Mouse (Mus musculus): ENCODE measurements around the gene Sptlc2. TPM values are rescaled to one million over a fixed set of nuclear protein-coding genes. Genes with fewer than 3 reads are reported as not detected.

Gene Sptlc2
- polyA plus RNA-seq, 1 experiment from 2014 or later, result 67.6 TPM

DNA sequence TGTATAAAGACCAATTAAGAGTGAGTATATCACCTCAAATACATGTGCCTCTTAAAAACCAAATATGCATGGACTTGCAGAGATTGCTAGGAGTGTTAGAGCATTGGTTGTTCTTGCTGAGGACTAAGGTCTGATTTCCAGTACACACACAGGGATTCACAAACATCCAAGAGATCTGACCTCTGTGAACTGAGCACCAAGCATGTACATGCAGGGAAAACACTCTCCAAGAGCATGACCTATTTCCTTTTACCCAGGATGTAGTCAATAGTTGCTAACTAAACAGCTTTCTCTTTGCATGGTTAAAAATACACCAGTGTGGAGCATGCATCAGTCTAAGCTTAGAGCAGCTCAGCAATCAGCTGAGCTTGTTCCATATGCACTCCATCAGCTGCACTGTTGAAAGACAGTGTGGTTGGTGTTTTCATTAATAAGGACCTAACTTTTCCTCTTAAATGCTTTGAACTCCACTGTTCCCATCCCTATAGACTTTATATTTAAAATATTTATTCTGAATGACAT, 45.0 kb downstream of the Sptlc2 start:
- H3K9me3 ChIP-seq (ENCODE audit: control insufficient read depth, low read length), result no peaks in the 10 kb centered on the region
- peaks cover 5% of the 10 kb centered on the region for H3K36me3 ChIP-seq (ENCODE audit: control insufficient read depth, insufficient read depth)
- H3K4me2 ChIP-seq (ENCODE audit: low read length), result no peak overlapping the region
- H3K4me1 ChIP-seq (replicated peaks; ENCODE audit: control insufficient read depth, insufficient read depth, low read length), result no peaks in the 10 kb centered on the region
- ATAC-seq, result no peak
- H3K27me3 ChIP-seq (replicated peaks; ENCODE audit: control insufficient read depth, insufficient read depth, low read length), result no peaks in the 10 kb centered on the region
- no peak overlapping the region for H3K27ac ChIP-seq (ENCODE audit: low read length)
- no peak overlapping the region for H3K4me3 ChIP-seq (replicated peaks; ENCODE audit: low read length)
- no peak overlapping the region for H3K9ac ChIP-seq (replicated peaks; ENCODE audit: low read depth, low read length)

DNA sequence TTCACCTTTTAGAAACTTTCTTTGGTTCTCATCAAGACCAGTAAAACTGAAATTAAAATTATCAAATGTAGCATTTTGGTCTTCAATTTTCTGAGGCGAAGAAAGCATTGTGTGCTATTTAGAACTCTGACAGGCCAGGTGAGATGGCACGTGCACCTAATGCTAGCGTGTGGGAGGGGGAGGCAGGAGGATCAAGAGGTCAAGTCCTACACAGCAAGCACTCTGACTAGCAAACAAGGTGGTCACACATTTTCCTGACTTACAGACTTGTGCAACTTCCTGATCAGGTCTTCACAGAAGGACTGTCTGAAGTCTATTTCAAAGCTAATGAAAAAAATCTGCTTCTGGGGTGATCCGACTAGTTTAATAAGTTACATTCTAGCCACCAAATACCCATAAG, 50.1 kb downstream of the Sptlc2 start:
- no peaks in the 10 kb centered on the region for H3K4me1 ChIP-seq (replicated peaks; ENCODE audit: control insufficient read depth, insufficient read depth, low read length)
- no peak overlapping the region for H3K9ac ChIP-seq (replicated peaks; ENCODE audit: low read depth, low read length)
- 93% methylated on average over 4 of the region's 4 CpGs for WGBS
- no peaks in the 10 kb centered on the region for H3K27me3 ChIP-seq (replicated peaks; ENCODE audit: control insufficient read depth, insufficient read depth, low read length)
- H3K4me2 ChIP-seq (ENCODE audit: low read length), result no peak overlapping the region
- no peaks in the 10 kb centered on the region for H3K9me3 ChIP-seq (ENCODE audit: control insufficient read depth, low read length)
- ATAC-seq, result no peak
- no peaks in the 10 kb centered on the region for H3K36me3 ChIP-seq (ENCODE audit: control insufficient read depth, insufficient read depth)
- H3K4me3 ChIP-seq (replicated peaks; ENCODE audit: low read length), result no peak overlapping the region
- H3K27ac ChIP-seq (ENCODE audit: low read length), result no peak overlapping the region

DNA sequence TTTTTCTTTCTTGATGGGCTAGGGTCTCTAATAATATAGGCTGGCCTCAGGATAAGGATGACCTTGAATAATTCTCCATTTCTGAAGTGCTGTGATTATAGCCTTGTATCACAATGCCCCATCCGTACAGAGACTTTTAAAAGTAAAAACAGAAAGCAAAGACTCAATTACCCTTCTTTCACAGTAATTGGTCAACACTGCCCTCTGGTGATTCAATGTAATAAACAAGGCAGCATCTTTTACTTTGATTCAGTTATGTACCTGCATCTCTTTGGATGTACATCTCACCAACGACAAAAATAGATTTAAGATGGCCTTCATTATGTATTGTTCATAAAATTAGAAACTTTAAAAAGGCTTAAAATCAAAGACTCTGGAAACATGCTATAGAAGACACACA, 53.3 kb downstream of the Sptlc2 start:
- Histone ChIP-seq H3K4me3 (replicated peaks; ENCODE audit: low read length) (no peak overlapping the region), H3K27me3 (replicated peaks; ENCODE audit: control insufficient read depth, insufficient read depth, low read length) (no peaks in the 10 kb centered on the region)
- WGBS, result 18% methylated on average over 2 of the region's 2 CpGs

DNA sequence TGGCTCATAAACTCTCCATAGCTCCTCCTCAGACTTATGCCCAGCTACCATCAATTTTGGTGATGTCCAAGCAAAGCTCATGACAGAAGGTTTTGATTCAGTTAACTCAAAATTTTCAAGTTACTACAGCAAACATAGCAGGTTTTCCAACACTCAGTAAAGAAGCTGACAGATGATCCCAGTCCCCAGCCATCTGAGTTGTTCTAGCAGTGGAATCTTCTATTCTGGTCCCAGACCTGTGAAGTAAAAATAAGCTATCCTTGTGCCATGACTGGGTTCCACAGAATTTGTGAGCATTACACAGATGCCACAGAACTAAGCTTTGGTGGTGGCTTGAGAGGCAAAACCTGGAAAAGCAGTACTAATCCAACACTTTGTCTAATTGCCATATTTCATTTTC, 54.4 kb downstream of the Sptlc2 start:
- peaks cover 9% of the 10 kb centered on the region for H3K4me1 ChIP-seq (replicated peaks; ENCODE audit: control insufficient read depth, insufficient read depth, low read length)
- H3K27ac ChIP-seq (ENCODE audit: low read length), result no peak overlapping the region
- no peaks in the 10 kb centered on the region for H3K27me3 ChIP-seq (replicated peaks; ENCODE audit: control insufficient read depth, insufficient read depth, low read length)
- no peak for ATAC-seq
- no peak overlapping the region for H3K9ac ChIP-seq (replicated peaks; ENCODE audit: low read depth, low read length)
- H3K4me3 ChIP-seq (replicated peaks; ENCODE audit: low read length), result no peak overlapping the region
- no peaks in the 10 kb centered on the region for H3K9me3 ChIP-seq (ENCODE audit: control insufficient read depth, low read length)
- H3K36me3 ChIP-seq (ENCODE audit: control insufficient read depth, insufficient read depth), result no peaks in the 10 kb centered on the region
- no peak overlapping the region for H3K4me2 ChIP-seq (ENCODE audit: low read length)

More for the DNA sequence above, 53.3 kb downstream of the Sptlc2 start:
- Histone ChIP-seq H3K4me2 (ENCODE audit: low read length) (no peak overlapping the region), H3K27ac (ENCODE audit: low read length) (no peak overlapping the region), H3K9ac (replicated peaks; ENCODE audit: low read depth, low read length) (no peak overlapping the region), H3K36me3 (ENCODE audit: control insufficient read depth, insufficient read depth) (no peaks in the 10 kb centered on the region), H3K4me1 (replicated peaks; ENCODE audit: control insufficient read depth, insufficient read depth, low read length) (peaks cover 9% of the 10 kb centered on the region), H3K9me3 (ENCODE audit: control insufficient read depth, low read length) (no peaks in the 10 kb centered on the region)
- ATAC-seq, result no peak

- Histone ChIP-seq H3K9ac (replicated peaks; ENCODE audit: low read depth, low read length) (no peak overlapping the region), H3K36me3 (ENCODE audit: control insufficient read depth, insufficient read depth) (no peaks in the 10 kb centered on the region), H3K4me1 (replicated peaks; ENCODE audit: control insufficient read depth, insufficient read depth, low read length) (peaks cover 13% of the 10 kb centered on the region), H3K27ac (ENCODE audit: low read length) (no peak overlapping the region), H3K4me2 (ENCODE audit: low read length) (no peak overlapping the region), H3K27me3 (replicated peaks; ENCODE audit: control insufficient read depth, insufficient read depth, low read length) (no peaks in the 10 kb centered on the region), H3K9me3 (ENCODE audit: control insufficient read depth, low read length) (no peaks in the 10 kb centered on the region), H3K4me3 (replicated peaks; ENCODE audit: low read length) (no peak overlapping the region)
- WGBS, result 75% methylated on average over 4 of the region's 4 CpGs
- no peak for ATAC-seq
Observed at GRCm38 (mm10) chr12:87332511-87332910, 55.6 kb downstream of the Sptlc2 start.

GRCm38 (mm10) chr12:87331908-87332307, 56.2 kb downstream of the Sptlc2 start:
- H3K9ac ChIP-seq (replicated peaks; ENCODE audit: low read depth, low read length), result no peak overlapping the region
- no peak for ATAC-seq
- H3K4me1 ChIP-seq (replicated peaks; ENCODE audit: control insufficient read depth, insufficient read depth, low read length), result peaks cover 13% of the 10 kb centered on the region
- H3K36me3 ChIP-seq (ENCODE audit: control insufficient read depth, insufficient read depth), result no peaks in the 10 kb centered on the region
- WGBS, result 28% methylated on average over 5 of the region's 5 CpGs
- H3K4me3 ChIP-seq (replicated peaks; ENCODE audit: low read length), result no peak overlapping the region
- H3K9me3 ChIP-seq (ENCODE audit: control insufficient read depth, low read length), result no peaks in the 10 kb centered on the region
- H3K27ac ChIP-seq (ENCODE audit: low read length), result no peak overlapping the region
- no peaks in the 10 kb centered on the region for H3K27me3 ChIP-seq (replicated peaks; ENCODE audit: control insufficient read depth, insufficient read depth, low read length)
- no peak overlapping the region for H3K4me2 ChIP-seq (ENCODE audit: low read length)

GRCm38 (mm10) chr12:87331053-87331456, 57.1 kb downstream of the Sptlc2 start:
- H3K9me3 ChIP-seq (ENCODE audit: control insufficient read depth, low read length), result no peaks in the 10 kb centered on the region
- no peak overlapping the region for H3K9ac ChIP-seq (replicated peaks; ENCODE audit: low read depth, low read length)
- no peaks in the 10 kb centered on the region for H3K36me3 ChIP-seq (ENCODE audit: control insufficient read depth, insufficient read depth)
- H3K4me1 ChIP-seq (replicated peaks; ENCODE audit: control insufficient read depth, insufficient read depth, low read length), result peaks cover 13% of the 10 kb centered on the region
- no peak for ATAC-seq
- no peak overlapping the region for H3K27ac ChIP-seq (ENCODE audit: low read length)
- no peak overlapping the region for H3K4me2 ChIP-seq (ENCODE audit: low read length)
- H3K27me3 ChIP-seq (replicated peaks; ENCODE audit: control insufficient read depth, insufficient read depth, low read length), result no peaks in the 10 kb centered on the region
- H3K4me3 ChIP-seq (replicated peaks; ENCODE audit: low read length), result no peak overlapping the region
- WGBS, result 27% methylated on average over 6 of the region's 6 CpGs

- Histone ChIP-seq H3K27ac (ENCODE audit: low read length) (no peak overlapping the region), H3K36me3 (ENCODE audit: control insufficient read depth, insufficient read depth) (no peaks in the 10 kb centered on the region), H3K4me2 (ENCODE audit: low read length) (no peak overlapping the region), H3K9me3 (ENCODE audit: control insufficient read depth, low read length) (no peaks in the 10 kb centered on the region), H3K27me3 (replicated peaks; ENCODE audit: control insufficient read depth, insufficient read depth, low read length) (no peaks in the 10 kb centered on the region), H3K4me3 (replicated peaks; ENCODE audit: low read length) (no peak overlapping the region), H3K9ac (replicated peaks; ENCODE audit: low read depth, low read length) (no peak overlapping the region), H3K4me1 (replicated peaks; ENCODE audit: control insufficient read depth, insufficient read depth, low read length) (peaks cover 13% of the 10 kb centered on the region)
- 69% methylated on average over 2 of the region's 2 CpGs for WGBS
- no peak for ATAC-seq
Observed at GRCm38 (mm10) chr12:87330213-87330612, 57.9 kb downstream of the Sptlc2 start.

DNA sequence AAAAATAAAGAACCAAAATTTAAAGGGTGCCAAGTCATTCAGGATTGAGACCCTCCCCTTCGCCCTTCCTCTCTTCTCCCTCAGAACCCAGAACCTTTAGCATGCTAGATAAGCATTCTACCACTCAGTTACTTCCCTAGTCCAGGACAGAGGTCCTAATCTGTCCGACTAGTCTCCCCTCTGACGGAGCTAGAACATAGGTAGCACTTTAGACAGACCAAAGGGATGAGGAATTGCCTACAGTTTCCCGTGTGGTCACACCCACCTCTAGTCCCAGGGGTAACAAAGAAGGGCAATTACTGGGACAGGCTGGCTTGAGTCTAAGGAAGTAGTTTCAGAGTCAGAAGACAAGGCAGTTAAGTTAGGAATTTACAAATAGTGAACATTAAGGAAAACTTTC, 60.1 kb downstream of the Sptlc2 start:
- Histone ChIP-seq H3K9ac (replicated peaks; ENCODE audit: low read depth, low read length) (no peak overlapping the region), H3K4me3 (replicated peaks; ENCODE audit: low read length) (no peak overlapping the region), H3K27ac (ENCODE audit: low read length) (no peak overlapping the region), H3K9me3 (ENCODE audit: control insufficient read depth, low read length) (no peaks in the 10 kb centered on the region), H3K4me1 (replicated peaks; ENCODE audit: control insufficient read depth, insufficient read depth, low read length) (peaks cover 13% of the 10 kb centered on the region), H3K4me2 (ENCODE audit: low read length) (no peak overlapping the region), H3K27me3 (replicated peaks; ENCODE audit: control insufficient read depth, insufficient read depth, low read length) (no peaks in the 10 kb centered on the region), H3K36me3 (ENCODE audit: control insufficient read depth, insufficient read depth) (no peaks in the 10 kb centered on the region; the same call in 1 of the 2 replicates)
- ATAC-seq, result no peak
- WGBS, result 8% methylated on average over 4 of the region's 4 CpGs

GRCm38 (mm10) chr12:87327610-87328009, 60.5 kb downstream of the Sptlc2 start:
- Histone ChIP-seq H3K9me3 (ENCODE audit: control insufficient read depth, low read length) (no peaks in the 10 kb centered on the region), H3K27me3 (replicated peaks; ENCODE audit: control insufficient read depth, insufficient read depth, low read length) (no peaks in the 10 kb centered on the region), H3K36me3 (ENCODE audit: control insufficient read depth, insufficient read depth) (no peaks in the 10 kb centered on the region; the same call in 1 of the 2 replicates), H3K9ac (replicated peaks; ENCODE audit: low read depth, low read length) (no peak overlapping the region), H3K4me2 (ENCODE audit: low read length) (no peak overlapping the region), H3K4me3 (replicated peaks; ENCODE audit: low read length) (no peak overlapping the region), H3K27ac (ENCODE audit: low read length) (no peak overlapping the region), H3K4me1 (replicated peaks; ENCODE audit: control insufficient read depth, insufficient read depth, low read length) (peaks cover 13% of the 10 kb centered on the region)
- WGBS, result 7% methylated on average over 7 of the region's 7 CpGs
- ATAC-seq, result peak; percentile 63

Measured in forebrain, embryonic 16.5 days (tissue).